Mouse (Mus musculus) intestine, postnatal 0 days (tissue): ENCODE data around the gene Olfr70. TPM values are rescaled to one million over a fixed set of nuclear protein-coding genes. Genes with fewer than 3 reads are reported as not detected.

Experiments used
- ATAC-seq: fragments of 200-750 bp; cut with Nextera tagmentation; 2 replicates; pipeline ENCODE4 v1.8.0; 2017; ENCODE audit warnings: mild to moderate bottlenecking, moderate TSS enrichment, moderate library complexity
- H3K27ac ChIP-seq: fragments of 300-500 bp; sonication (generic); 2 replicates; pipeline ENCODE4 v1.5.1; 2014; ENCODE audit warnings: mild to moderate bottlenecking, low read depth, low read length, moderate library complexity
- H3K27me3 ChIP-seq: fragments of 300-500 bp; sonication (generic); replicated peaks from 2 replicates; pipeline ENCODE4 v1.6.1; 2014; ENCODE audit warnings: low read length, mixed read lengths; ENCODE audit not compliant: control insufficient read depth, insufficient read depth
- H3K36me3 ChIP-seq: fragments of 300-500 bp; sonication (generic); 2 replicates; pipeline ENCODE4 v1.6.1; 2014; ENCODE audit warnings: mild to moderate bottlenecking, moderate library complexity; ENCODE audit not compliant: control insufficient read depth, insufficient read depth
- H3K4me1 ChIP-seq: fragments of 300-500 bp; sonication (generic); replicated peaks from 2 replicates; pipeline ENCODE4 v1.6.1; 2014; ENCODE audit warnings: antibody characterized with exemption, low read length, mixed read lengths; ENCODE audit not compliant: control insufficient read depth, insufficient read depth
- H3K4me2 ChIP-seq: fragments of 300-500 bp; sonication (generic); replicated peaks from 2 replicates; pipeline ENCODE4 v1.6.1; 2014; ENCODE audit warnings: low read depth, mild to moderate bottlenecking, moderate library complexity
- H3K4me3 ChIP-seq: fragments of 300-500 bp; sonication (generic); 2 replicates; pipeline ENCODE4 v1.5.1; 2014; ENCODE audit warnings: low read depth, low read length
- H3K9ac ChIP-seq: fragments of 300-500 bp; sonication (generic); 2 replicates; pipeline ENCODE4 v1.6.1; 2014; ENCODE audit warnings: mild to moderate bottlenecking, low read depth, low read length
- H3K9me3 ChIP-seq: fragments of 300-500 bp; sonication (generic); 2 replicates; pipeline ENCODE4 v1.6.1; 2016; ENCODE audit warnings: mixed run types; ENCODE audit not compliant: control insufficient read depth
- CTCF ChIP-seq: sonication (generic); IDR thresholded peaks from 2 replicates; pipeline ENCODE4 v1.5.1; 2016; ENCODE audit warnings: low read depth, mild to moderate bottlenecking, control low read depth, antibody characterized with exemption, moderate library complexity
- WGBS: fragments of 180-500 bp; shearing (Covaris S2); extraction: QIAGEN DNeasy Blood & Tissue Kit; methylation state at CpG from one replicate; pipeline ENCODE4 v1.1.7; 2014; 5-methylcytosine and 5-hydroxymethylcytosine counted together
- polyA plus RNA-seq: library from polyadenylated mRNA; unstranded; fragments of >200 nt; fragmentation: Nextera tagmentation; extraction: Ambion mirVana; gene quantifications from 2 replicates; pipeline ENCODE4 v1.2.1, GENCODE M21; 2015

The Olfr70 gene
- polyA plus RNA-seq, 1 experiment from 2014 or later: not detected

GRCm38 (mm10) chr4:43678541-43678940 lies 22.1 kb downstream of the Olfr70 start:
- no peaks in the 10 kb centered on the region for H3K4me1 ChIP-seq
- ATAC-seq: no peak
- H3K27me3 ChIP-seq: no peaks in the 10 kb centered on the region
- WGBS: 91% methylated on average over 6 of the region's 6 CpGs
- no peaks in the 10 kb centered on the region for H3K36me3 ChIP-seq
- H3K4me2 ChIP-seq: no peak overlapping the region
- H3K4me3 ChIP-seq: no peak overlapping the region
- H3K9ac ChIP-seq: no peak overlapping the region
- no peaks in the 10 kb centered on the region for H3K9me3 ChIP-seq
- no peak overlapping the region for H3K27ac ChIP-seq
- TF ChIP-seq CTCF: no peak

- H3K27me3 ChIP-seq: no peaks in the 10 kb centered on the region
- TF ChIP-seq CTCF: no peak
- no peaks in the 10 kb centered on the region for H3K9me3 ChIP-seq
- no peak overlapping the region for H3K4me2 ChIP-seq
- H3K9ac ChIP-seq: no peak overlapping the region
- ATAC-seq: no peak
- H3K4me1 ChIP-seq: no peaks in the 10 kb centered on the region
- H3K4me3 ChIP-seq: no peak overlapping the region
- H3K36me3 ChIP-seq: no peaks in the 10 kb centered on the region
- 35% methylated on average over 4 of the region's 4 CpGs for WGBS
- H3K27ac ChIP-seq: no peak overlapping the region
Observed at GRCm38 (mm10) chr4:43675608-43676007, 25.0 kb downstream of the Olfr70 start.

- Histone ChIP-seq H3K27me3 (no peaks in the 10 kb centered on the region), H3K36me3 (no peaks in the 10 kb centered on the region), H3K9me3 (no peaks in the 10 kb centered on the region), H3K4me3 (no peak overlapping the region), H3K4me2 (no peak overlapping the region), H3K27ac (no peak overlapping the region), H3K9ac (no peak overlapping the region), H3K4me1 (no peaks in the 10 kb centered on the region)
- ATAC-seq: peak; percentile 29; the same call in 1 of the 2 replicates
- 41% methylated on average over 5 of the region's 5 CpGs for WGBS
- no peak for TF ChIP-seq CTCF
Observed at GRCm38 (mm10) chr4:43674974-43675373, 25.6 kb downstream of the Olfr70 start.

- Histone ChIP-seq H3K9ac (no peak overlapping the region), H3K4me3 (no peak overlapping the region), H3K36me3 (no peaks in the 10 kb centered on the region), H3K9me3 (no peaks in the 10 kb centered on the region), H3K4me1 (peaks cover 1% of the 10 kb centered on the region; the same call in 1 of the 2 replicates), H3K4me2 (no peak overlapping the region), H3K27ac (no peak overlapping the region), H3K27me3 (no peaks in the 10 kb centered on the region)
- no peak for TF ChIP-seq CTCF
- no peak for ATAC-seq
- 84% methylated on average over 8 of the region's 8 CpGs for WGBS
Observed at GRCm38 (mm10) chr4:43673703-43674102, 26.9 kb downstream of the Olfr70 start.

GRCm38 (mm10) chr4:43672070-43672469 lies 28.5 kb downstream of the Olfr70 start:
- 14% methylated on average over 2 of the region's 2 CpGs for WGBS
- no peaks in the 10 kb centered on the region for H3K9me3 ChIP-seq
- H3K27me3 ChIP-seq: no peaks in the 10 kb centered on the region
- H3K4me1 ChIP-seq: peaks cover 5% of the 10 kb centered on the region; the same call in 1 of the 2 replicates
- TF ChIP-seq CTCF: peak; percentile 87
- no peak overlapping the region for H3K27ac ChIP-seq
- no peak overlapping the region for H3K9ac ChIP-seq
- no peaks in the 10 kb centered on the region for H3K36me3 ChIP-seq
- no peak overlapping the region for H3K4me3 ChIP-seq
- ATAC-seq: no peak
- H3K4me2 ChIP-seq: no peak overlapping the region

GRCm38 (mm10) chr4:43669428-43669794 lies 31.2 kb downstream of the Olfr70 start:
- Histone ChIP-seq H3K9me3 (no peaks in the 10 kb centered on the region), H3K4me1 (peaks cover 5% of the 10 kb centered on the region; the same call in 1 of the 2 replicates), H3K4me3 (peak overlapping the region; percentile 72), H3K27ac (0 out of 2 replicates have a peak overlapping the region, but pooled peaks have one; percentile 5), H3K4me2 (peak overlapping the region; percentile 94), H3K36me3 (no peaks in the 10 kb centered on the region), H3K9ac (peak overlapping the region; percentile 67), H3K27me3 (peaks cover 7% of the 10 kb centered on the region; the same call in 1 of the 2 replicates)
- no peak for TF ChIP-seq CTCF
- peak; percentile 62 for ATAC-seq
- under 1% methylated on average over 19 of the region's 25 CpGs for WGBS
